Mouse (Mus musculus) testis, adult 2 months (tissue): Measurements from ENCODE around the gene Plekhj1.

Source experiments
- CTCF ChIP-seq: fragments of 200-500 bp; IDR thresholded peaks from 2 replicates; pipeline ENCODE4 v1.5.1; 2012; ENCODE audit warnings: low read depth, mild to moderate bottlenecking, inconsistent platforms, low read length, moderate library complexity; ENCODE audit not compliant: control insufficient read depth, insufficient read depth, insufficient replicate concordance
- POLR2A ChIP-seq: fragments of 200-500 bp; IDR thresholded peaks from 2 replicates; pipeline ENCODE4 v1.6.1; 2012; ENCODE audit warnings: low read depth, mild to moderate bottlenecking, inconsistent platforms, low read length, moderate library complexity; ENCODE audit not compliant: control insufficient read depth

- TF ChIP-seq CTCF (peak; percentile 49; the same call in 1 of the 2 replicates), POLR2A (no peak)
Measured at GRCm38 (mm10) chr10:80757717-80758116, 40.7 kb downstream of the Plekhj1 start.
